Mouse (Mus musculus) limb, embryonic 11.5 days (tissue): ENCODE data around the gene Sorcs2. TPM values are rescaled to one million over a fixed set of nuclear protein-coding genes. Genes with fewer than 3 reads are reported as not detected.

Source experiments
- ATAC-seq: fragments of 200-750 bp; cut with Nextera tagmentation; 2 replicates; pipeline ENCODE4 v1.8.0; 2017; ENCODE audit warnings: low read depth; ENCODE audit not compliant: insufficient number of reproducible peaks, low FRiP score, low TSS enrichment
- DNase-seq: peaks from one replicate; pipeline ENCODE4 v3.0.0-alpha.2; 2015; ENCODE audit warnings: low spot score
- H3K27ac ChIP-seq: fragments of 300-500 bp; sonication (generic); replicated peaks from 2 replicates; pipeline ENCODE4 v1.5.1; 2014; ENCODE audit warnings: low read depth, mild to moderate bottlenecking, low read length
- H3K27me3 ChIP-seq: fragments of 300-500 bp; sonication (generic); 2 replicates; pipeline ENCODE4 v1.6.1; 2014; ENCODE audit warnings: mild to moderate bottlenecking, low read length, mixed read lengths; ENCODE audit not compliant: control insufficient read depth, insufficient read depth
- H3K36me3 ChIP-seq: fragments of 300-500 bp; sonication (generic); 2 replicates; pipeline ENCODE4 v1.6.1; 2014; ENCODE audit warnings: mild to moderate bottlenecking, low read length, moderate library complexity, mixed read lengths; ENCODE audit not compliant: control insufficient read depth, insufficient read depth
- H3K4me1 ChIP-seq: fragments of 300-500 bp; sonication (generic); 2 replicates; pipeline ENCODE4 v1.6.1; 2014; ENCODE audit warnings: low read length, mixed read lengths; ENCODE audit not compliant: control insufficient read depth, insufficient read depth
- H3K4me2 ChIP-seq: fragments of 300-500 bp; sonication (generic); 2 replicates; pipeline ENCODE4 v1.6.1; 2014; ENCODE audit warnings: low read depth, mild to moderate bottlenecking, moderate library complexity; ENCODE audit not compliant: severe bottlenecking
- H3K4me3 ChIP-seq: fragments of 300-500 bp; sonication (generic); 2 replicates; pipeline ENCODE4 v1.5.1; 2014; ENCODE audit warnings: low read depth, low read length
- H3K9ac ChIP-seq: fragments of 300-500 bp; sonication (generic); 2 replicates; pipeline ENCODE4 v1.6.1; 2014; ENCODE audit warnings: mild to moderate bottlenecking, low read length
- H3K9me3 ChIP-seq: fragments of 300-500 bp; sonication (generic); 2 replicates; pipeline ENCODE4 v1.6.1; 2016; ENCODE audit warnings: low read length; ENCODE audit not compliant: control insufficient read depth
- WGBS: fragments of 180-500 bp; shearing (Covaris S2); extraction: QIAGEN DNeasy Blood & Tissue Kit; methylation state at CpG from one replicate; pipeline ENCODE4 v1.1.7; 2014; 5-methylcytosine and 5-hydroxymethylcytosine counted together
- microRNA-seq: library from miRNA; unstranded; fragments of <30 nt; microRNA quantifications from one replicate; pipeline ENCODE4, GENCODE M21; 2016
- polyA plus RNA-seq: library from polyadenylated mRNA; unstranded; fragments of >200 nt; fragmentation: Nextera tagmentation; extraction: Ambion mirVana; gene quantifications from 2 replicates; pipeline ENCODE4 v1.2.1, GENCODE M21; 2014

The Sorcs2 gene
- polyA plus RNA-seq, 1 experiment from 2014 or later, result 6.4 TPM

DNA sequence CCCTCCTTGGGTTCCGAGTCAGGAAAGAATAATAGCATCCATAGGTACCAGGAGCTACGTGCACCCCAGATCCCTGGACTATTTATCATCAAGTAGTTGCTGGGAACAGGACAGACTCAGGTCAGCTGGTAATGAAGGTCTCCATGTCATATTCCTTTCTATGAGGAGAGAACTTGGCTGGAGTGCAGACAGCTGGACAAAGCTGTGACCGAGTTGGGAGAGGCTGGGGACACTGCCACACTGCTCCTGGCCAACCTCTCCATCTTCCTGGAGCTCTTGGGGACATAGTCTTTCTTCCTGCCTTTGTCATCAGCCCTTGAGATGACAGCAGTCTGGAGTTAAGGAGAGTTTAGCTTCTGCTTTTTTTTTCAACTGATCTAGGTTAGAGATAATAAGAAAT is 428.1 kb downstream of the Sorcs2 start:
- WGBS, result 89% methylated on average over 3 of the region's 3 CpGs
- ATAC-seq (no peak), DNase-seq (no peak)
- H3K4me1 ChIP-seq, result no peaks in the 10 kb centered on the region
- H3K27me3 ChIP-seq, result no peaks in the 10 kb centered on the region
- no peak overlapping the region for H3K9ac ChIP-seq
- H3K4me3 ChIP-seq, result no peak overlapping the region
- no peak overlapping the region for H3K27ac ChIP-seq
- no peaks in the 10 kb centered on the region for H3K9me3 ChIP-seq
- no peak overlapping the region for H3K4me2 ChIP-seq
- no peaks in the 10 kb centered on the region; the same call in 1 of the 2 replicates for H3K36me3 ChIP-seq

Small RNAs within 50 kb of the gene (microRNA-seq; reads per million reads assigned to microRNA genes)
- gene Mir7689, result 29.6 reads per million, percentile 34 among the genes with 10 or more reads in this experiment

Other genes starting within 250 kb of the Sorcs2 start
- gene Psapl1, start 194.1 kb downstream of the Sorcs2 start, polyA plus RNA-seq, result 0.11 TPM in 1 of 2 replicates, not detected in the other
- 57.5 and 59.4 TPM in 2 replicates for gene Grpel1, start 66.9 kb upstream of the Sorcs2 start, polyA plus RNA-seq
- 2.8 and 3.2 TPM in 2 replicates for gene Tada2b, start 86.1 kb upstream of the Sorcs2 start, polyA plus RNA-seq
- gene Ccdc96, start 86.4 kb upstream of the Sorcs2 start, polyA plus RNA-seq, result 0.60 and 0.62 TPM in 2 replicates
- gene Tbc1d14, start 195.1 kb upstream of the Sorcs2 start, polyA plus RNA-seq, result 37.7 and 40.3 TPM in 2 replicates